Mouse (Mus musculus) neural tube, embryonic 14.5 days (tissue): ENCODE measurements around the gene Apobec3. TPM values are rescaled to one million over a fixed set of nuclear protein-coding genes. Genes with fewer than 3 reads are reported as not detected.

Experiments used
- ATAC-seq: fragments of 200-750 bp; cut with Nextera tagmentation; 2 replicates; pipeline ENCODE4 v1.8.0; 2017; ENCODE audit warnings: low read depth, mild to moderate bottlenecking, moderate TSS enrichment, moderate library complexity
- H3K27ac ChIP-seq: fragments of 300-500 bp; sonication (generic); 2 replicates; pipeline ENCODE4 v1.5.1; 2014; ENCODE audit warnings: low read depth, mild to moderate bottlenecking, control low read depth, low read length, moderate library complexity, mixed read lengths
- H3K27me3 ChIP-seq: fragments of 300-500 bp; sonication (generic); 2 replicates; pipeline ENCODE4 v1.6.1; 2014; ENCODE audit warnings: low read length; ENCODE audit not compliant: control insufficient read depth, insufficient read depth
- H3K36me3 ChIP-seq: fragments of 300-500 bp; sonication (generic); 2 replicates; pipeline ENCODE4 v1.6.1; 2014; ENCODE audit warnings: low read length, mixed read lengths; ENCODE audit not compliant: control insufficient read depth, insufficient read depth
- H3K4me1 ChIP-seq: fragments of 300-500 bp; sonication (generic); 2 replicates; pipeline ENCODE4 v1.6.1; 2014; ENCODE audit warnings: low read length; ENCODE audit not compliant: control insufficient read depth, insufficient read depth
- H3K4me2 ChIP-seq: fragments of 300-500 bp; sonication (generic); 2 replicates; pipeline ENCODE4 v1.6.1; 2014; ENCODE audit warnings: mild to moderate bottlenecking, low read depth, low read length, control low read depth
- H3K4me3 ChIP-seq: fragments of 300-500 bp; sonication (generic); 2 replicates; pipeline ENCODE4 v1.5.1; 2014; ENCODE audit warnings: low read depth, low read length, control low read depth, mixed read lengths
- H3K9ac ChIP-seq: fragments of 300-500 bp; sonication (generic); replicated peaks from 2 replicates; pipeline ENCODE4 v1.6.1; 2014; ENCODE audit warnings: low read depth, mild to moderate bottlenecking, control low read depth, low read length, mixed read lengths
- H3K9me3 ChIP-seq: fragments of 300-500 bp; sonication (generic); 2 replicates; pipeline ENCODE4 v1.6.1; 2016; ENCODE audit warnings: low read length; ENCODE audit not compliant: control insufficient read depth
- WGBS: fragments of 180-500 bp; shearing (Covaris S2); extraction: QIAGEN DNeasy Blood & Tissue Kit; methylation state at CpG from one replicate; pipeline ENCODE4 v1.1.7; 2014; 5-methylcytosine and 5-hydroxymethylcytosine counted together
- polyA plus RNA-seq: library from polyadenylated mRNA; unstranded; fragments of >200 nt; fragmentation: Nextera tagmentation; extraction: Ambion mirVana; gene quantifications from 2 replicates; pipeline ENCODE4 v1.2.1, GENCODE M21; 2014

The Apobec3 gene
- polyA plus RNA-seq, 1 experiment from 2014 or later, result 2.3 TPM

DNA sequence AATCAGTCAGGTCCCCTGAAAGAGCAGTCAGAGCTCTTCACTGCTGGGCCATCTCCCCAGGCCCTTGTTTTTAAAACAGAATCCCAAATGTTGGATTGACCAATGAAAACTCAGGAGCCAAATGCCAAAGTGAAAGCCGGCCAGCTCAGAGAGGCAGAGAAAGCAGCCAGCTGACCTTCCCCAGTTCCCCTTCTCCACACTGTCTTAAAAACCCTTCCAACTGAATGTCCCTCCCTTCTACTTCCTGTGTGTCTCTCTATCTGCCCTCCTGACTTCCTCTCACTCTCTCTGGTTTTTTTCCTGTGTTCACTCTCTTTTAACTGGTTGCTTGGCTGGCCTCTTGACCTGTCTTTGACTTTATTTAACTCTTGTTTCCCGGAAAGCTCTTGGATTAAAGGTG lies 17.5 kb upstream of the Apobec3 start:
- H3K9ac ChIP-seq, result no peak overlapping the region
- ATAC-seq, result no peak
- H3K27ac ChIP-seq, result no peak overlapping the region
- H3K9me3 ChIP-seq, result no peaks in the 10 kb centered on the region
- no peaks in the 10 kb centered on the region for H3K36me3 ChIP-seq
- no peak overlapping the region for H3K4me2 ChIP-seq
- H3K4me3 ChIP-seq, result no peak overlapping the region
- H3K4me1 ChIP-seq, result no peaks in the 10 kb centered on the region
- 64% methylated on average over 2 of the region's 2 CpGs for WGBS
- H3K27me3 ChIP-seq, result no peaks in the 10 kb centered on the region

DNA sequence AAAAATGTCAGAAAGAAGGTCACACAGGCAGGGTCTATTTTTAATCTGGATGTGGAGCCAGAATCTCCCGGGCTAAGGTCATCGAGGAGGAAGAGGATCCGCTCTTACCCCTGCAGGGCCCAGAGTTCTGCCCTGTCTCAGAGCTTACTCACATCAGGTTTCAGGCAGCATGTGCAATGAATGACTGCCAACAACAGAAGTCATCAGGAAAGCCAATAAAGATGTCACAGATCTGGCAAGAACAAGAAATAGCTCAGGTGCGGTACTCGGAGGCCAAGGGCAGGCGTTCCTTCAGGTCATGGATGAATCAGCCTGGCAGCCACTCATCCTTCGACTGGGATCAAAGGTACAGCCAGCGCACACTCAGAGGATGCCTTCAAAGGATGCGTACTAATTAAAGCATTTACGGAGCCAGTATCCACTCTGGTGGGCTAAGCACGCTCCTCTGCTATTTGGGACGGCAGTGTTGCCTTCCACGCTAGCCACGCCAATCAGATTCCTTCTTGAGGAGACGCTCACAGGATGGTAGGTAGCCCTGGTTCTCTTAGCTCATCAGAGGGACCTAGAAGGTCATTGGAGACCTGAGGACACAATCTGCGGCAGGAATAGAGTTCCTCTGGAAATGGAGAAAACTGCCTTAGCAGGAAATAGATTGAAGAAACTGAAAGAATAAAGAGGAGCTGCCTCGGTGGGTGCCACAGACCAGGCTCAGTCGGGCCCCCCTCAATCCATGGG lies 16.0 kb upstream of the Apobec3 start:
- Histone ChIP-seq H3K4me1 (no peaks in the 10 kb centered on the region), H3K9ac (no peak overlapping the region), H3K36me3 (no peaks in the 10 kb centered on the region), H3K9me3 (no peaks in the 10 kb centered on the region), H3K4me2 (no peak overlapping the region), H3K27me3 (no peaks in the 10 kb centered on the region), H3K27ac (no peak overlapping the region), H3K4me3 (no peak overlapping the region)
- no peak for ATAC-seq
- WGBS, result 84% methylated on average over 18 of the region's 18 CpGs

DNA sequence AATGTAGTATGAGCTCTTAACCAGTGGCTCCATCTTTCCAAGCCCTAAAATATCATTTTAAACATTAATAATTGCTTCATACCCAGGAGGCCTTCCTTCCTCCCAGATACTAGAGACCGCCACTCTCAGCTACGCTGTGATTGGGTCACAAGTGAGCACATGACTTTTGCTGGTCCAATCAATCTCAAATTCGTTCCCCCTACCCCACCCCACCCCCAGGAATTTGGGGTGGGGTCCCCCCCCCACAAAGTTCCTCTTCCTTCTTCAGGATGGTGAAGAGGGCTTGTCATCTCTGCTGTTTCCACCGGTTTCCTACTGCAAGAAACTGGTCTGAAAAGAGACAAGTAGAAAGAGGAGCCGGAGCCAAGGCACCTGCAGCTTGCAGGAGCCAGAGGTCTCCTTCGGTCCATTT lies 12.7 kb upstream of the Apobec3 start:
- ATAC-seq, result no peak
- H3K4me1 ChIP-seq, result no peaks in the 10 kb centered on the region; the same call in 1 of the 2 replicates
- H3K4me2 ChIP-seq, result no peak overlapping the region
- WGBS, result 73% methylated on average over 6 of the region's 6 CpGs
- H3K27me3 ChIP-seq, result no peaks in the 10 kb centered on the region
- H3K36me3 ChIP-seq, result no peaks in the 10 kb centered on the region
- no peak overlapping the region for H3K9ac ChIP-seq
- H3K4me3 ChIP-seq, result no peak overlapping the region
- no peak overlapping the region for H3K27ac ChIP-seq
- no peaks in the 10 kb centered on the region for H3K9me3 ChIP-seq

DNA sequence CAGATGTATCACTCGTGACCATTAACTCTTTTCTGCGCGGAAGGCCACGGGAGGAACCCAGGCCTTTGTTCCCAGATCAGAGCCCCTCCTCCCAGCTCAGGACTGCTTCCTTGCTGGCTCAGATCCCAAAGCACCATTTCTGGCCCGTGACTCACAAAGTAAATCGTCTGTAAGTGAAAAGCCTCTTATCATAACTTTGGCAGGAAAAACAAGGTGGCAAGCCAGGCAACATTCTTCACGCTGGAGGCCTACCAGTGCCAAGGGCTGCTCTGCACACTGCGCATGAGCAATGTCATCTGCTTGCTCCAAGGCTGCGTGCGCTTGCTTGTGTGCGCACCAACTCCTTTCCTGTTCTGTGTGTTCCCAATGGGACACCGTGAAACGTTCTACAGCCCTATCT lies 12.1 kb upstream of the Apobec3 start:
- H3K4me2 ChIP-seq, result no peak overlapping the region
- no peak overlapping the region for H3K4me3 ChIP-seq
- H3K27ac ChIP-seq, result no peak overlapping the region
- H3K27me3 ChIP-seq, result no peaks in the 10 kb centered on the region
- H3K36me3 ChIP-seq, result no peaks in the 10 kb centered on the region
- H3K9ac ChIP-seq, result no peak overlapping the region
- WGBS, result 54% methylated on average over 13 of the region's 13 CpGs
- ATAC-seq, result no peak
- H3K4me1 ChIP-seq, result no peaks in the 10 kb centered on the region; the same call in 1 of the 2 replicates
- H3K9me3 ChIP-seq, result no peaks in the 10 kb centered on the region

DNA sequence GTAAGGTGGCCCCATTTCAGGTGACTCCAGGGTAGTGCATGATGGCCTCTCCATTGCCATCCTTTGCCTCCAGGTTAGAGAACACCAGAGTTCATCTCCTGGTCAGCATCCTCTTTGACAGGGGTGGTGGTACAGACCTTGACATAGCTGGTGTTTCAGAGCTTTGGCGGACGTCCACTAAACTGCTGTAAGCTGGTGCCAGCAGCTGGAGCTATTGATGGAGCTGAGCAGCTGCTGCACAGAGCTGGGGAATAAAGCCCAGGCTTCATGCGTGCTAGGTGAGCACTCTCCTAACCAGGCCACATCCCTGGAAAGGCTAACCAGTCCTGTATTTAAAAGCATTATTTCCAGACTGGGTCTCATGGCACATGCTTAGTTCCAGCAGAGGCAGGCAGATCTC lies 11.0 kb upstream of the Apobec3 start:
- Histone ChIP-seq H3K4me3 (no peak overlapping the region), H3K4me2 (no peak overlapping the region), H3K27me3 (no peaks in the 10 kb centered on the region), H3K36me3 (no peaks in the 10 kb centered on the region), H3K9me3 (no peaks in the 10 kb centered on the region), H3K27ac (no peak overlapping the region), H3K9ac (no peak overlapping the region), H3K4me1 (no peaks in the 10 kb centered on the region; the same call in 1 of the 2 replicates)
- no peak for ATAC-seq
- 87% methylated on average over 3 of the region's 3 CpGs for WGBS

DNA sequence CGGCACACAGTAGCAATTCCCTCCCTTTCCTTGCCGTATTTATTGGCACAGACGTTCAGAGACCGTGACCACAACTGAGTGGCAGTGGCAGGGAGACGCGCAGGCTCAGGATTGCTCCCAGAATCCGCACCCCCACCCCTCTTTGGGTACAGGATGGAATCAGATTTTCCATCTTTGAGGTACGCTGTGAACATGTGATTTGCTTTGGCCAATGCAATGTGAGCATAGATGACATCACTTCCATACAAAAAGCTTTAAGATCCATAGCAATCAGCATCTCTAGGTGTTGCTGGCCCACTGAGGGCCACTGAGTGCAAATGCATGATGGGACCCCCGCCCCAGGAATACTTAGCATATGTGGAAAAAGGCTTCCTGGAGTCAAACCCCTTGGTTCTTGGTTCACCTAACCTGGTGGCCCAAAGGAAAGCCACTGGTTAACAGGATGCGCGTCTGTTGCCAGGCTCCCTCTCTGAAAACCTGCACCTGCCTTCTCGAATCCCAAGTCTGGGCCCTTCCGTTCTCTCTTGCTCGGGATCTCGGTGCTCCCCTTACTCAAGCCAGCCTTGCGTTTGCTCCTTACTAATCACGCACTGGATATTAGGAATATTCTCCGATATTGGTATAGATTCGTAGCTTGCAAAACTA lies 8.7 kb upstream of the Apobec3 start:
- ATAC-seq, result peak; percentile 83
- Histone ChIP-seq H3K4me2 (peak overlapping the region; percentile 49), H3K27me3 (no peaks in the 10 kb centered on the region), H3K36me3 (no peaks in the 10 kb centered on the region), H3K4me3 (peak overlapping the region; percentile 39), H3K4me1 (no peaks in the 10 kb centered on the region; the same call in 1 of the 2 replicates), H3K27ac (peak overlapping the region; percentile 80), H3K9me3 (no peaks in the 10 kb centered on the region), H3K9ac (peak overlapping the region; percentile 44; the same call in 1 of the 2 replicates)
- WGBS, result 19% methylated on average over 19 of the region's 19 CpGs

DNA sequence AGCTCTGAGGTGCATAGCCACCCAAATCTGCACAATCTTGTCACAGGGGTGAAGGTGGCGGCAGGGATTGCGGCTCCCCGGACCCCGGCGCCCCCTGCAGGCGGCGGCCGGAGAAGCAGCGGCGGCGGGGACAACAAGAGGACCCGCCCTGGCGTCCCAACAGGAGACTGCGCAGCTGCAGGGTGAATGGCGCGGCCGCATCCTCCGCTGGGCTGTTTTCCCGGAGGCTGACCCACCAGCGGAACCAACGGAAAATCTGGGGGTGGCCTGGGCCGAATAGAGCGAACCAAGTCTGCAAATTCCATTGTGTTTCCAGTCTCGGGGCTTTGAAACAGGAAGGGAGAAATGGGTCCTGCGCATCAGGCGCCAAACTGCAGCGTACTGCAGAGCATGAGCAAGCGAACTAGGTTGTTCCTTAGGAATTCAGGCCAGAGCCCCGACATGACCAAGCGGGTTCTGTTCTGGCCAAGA lies 8.1 kb upstream of the Apobec3 start:
- H3K36me3 ChIP-seq, result no peaks in the 10 kb centered on the region
- no peaks in the 10 kb centered on the region; the same call in 1 of the 2 replicates for H3K4me1 ChIP-seq
- H3K9ac ChIP-seq, result peak overlapping the region; percentile 64
- WGBS, result under 1% methylated on average over 30 of the region's 30 CpGs
- peak; percentile 91 for ATAC-seq
- H3K9me3 ChIP-seq, result no peaks in the 10 kb centered on the region
- H3K27me3 ChIP-seq, result no peaks in the 10 kb centered on the region
- peak overlapping the region; percentile 49 for H3K4me2 ChIP-seq
- H3K4me3 ChIP-seq, result peak overlapping the region; percentile 39
- H3K27ac ChIP-seq, result peak overlapping the region; percentile 80

DNA sequence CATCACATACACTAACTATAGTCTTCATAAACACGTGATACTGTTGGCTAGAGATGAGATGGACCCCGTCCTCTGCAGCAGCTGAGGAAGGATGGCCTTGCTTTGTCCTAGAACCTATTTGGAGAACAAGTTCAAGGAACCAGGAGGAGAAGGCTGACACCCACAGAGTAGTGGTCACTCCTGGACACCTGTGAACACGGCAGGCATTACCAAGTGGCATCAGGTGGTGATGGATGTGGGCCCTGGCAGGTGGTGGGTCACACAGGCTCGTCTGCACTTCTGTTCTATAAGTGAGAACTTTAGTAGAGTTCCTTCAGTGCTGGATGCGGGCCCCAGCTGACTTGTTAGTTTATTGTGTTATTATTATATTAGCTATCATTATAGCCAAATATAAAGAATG lies 6.6 kb upstream of the Apobec3 start:
- Histone ChIP-seq H3K4me2 (no peak overlapping the region), H3K27ac (no peak overlapping the region), H3K27me3 (no peaks in the 10 kb centered on the region), H3K36me3 (no peaks in the 10 kb centered on the region), H3K4me3 (no peak overlapping the region), H3K9me3 (no peaks in the 10 kb centered on the region), H3K9ac (no peak overlapping the region), H3K4me1 (no peaks in the 10 kb centered on the region; the same call in 1 of the 2 replicates)
- WGBS, result 80% methylated on average over 5 of the region's 5 CpGs
- ATAC-seq, result no peak

DNA sequence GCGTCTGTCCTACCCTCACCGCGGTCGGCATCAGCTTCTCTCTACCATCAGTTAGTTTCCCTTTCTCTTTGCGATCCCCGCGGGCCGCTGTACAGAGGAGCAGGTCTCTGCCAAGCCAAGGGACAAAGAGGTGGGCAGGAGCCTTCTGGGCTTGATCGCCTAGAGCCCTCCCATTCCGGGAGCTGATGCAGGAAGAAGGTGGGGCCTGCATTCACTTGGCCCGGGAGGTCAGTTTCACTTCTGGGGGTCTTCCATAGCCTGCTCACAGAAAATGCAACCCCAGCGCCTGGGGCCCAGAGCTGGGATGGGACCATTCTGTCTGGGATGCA lies 718 bp downstream of the Apobec3 start:
- peak; percentile 28; the same call in 1 of the 2 replicates for ATAC-seq
- Histone ChIP-seq H3K36me3 (no peaks in the 10 kb centered on the region), H3K4me2 (peak overlapping the region; percentile 42; the same call in 1 of the 2 replicates), H3K4me3 (peak overlapping the region; percentile 16), H3K9ac (no peak overlapping the region), H3K4me1 (0 out of 2 replicates have a peak, but pooled peaks cover 2% of the 10 kb centered on the region), H3K27ac (no peak overlapping the region), H3K9me3 (no peaks in the 10 kb centered on the region), H3K27me3 (no peaks in the 10 kb centered on the region)
- WGBS, result 3% methylated on average over 12 of the region's 12 CpGs
